Mouse (Mus musculus) midbrain, embryonic 10.5 days (tissue): ENCODE results near the gene Zfp277. TPM values are rescaled to one million over a fixed set of nuclear protein-coding genes. Genes with fewer than 3 reads are reported as not detected.

ENCODE experiments used
- DNase-seq: peaks from one replicate; pipeline ENCODE4 v3.0.0-alpha.2; 2017; ENCODE audit warnings: low spot score
- H3K27ac ChIP-seq: fragments of 300-500 bp; sonication (generic); replicated peaks from 2 replicates; pipeline ENCODE4 v1.5.1; 2016; ENCODE audit warnings: mild to moderate bottlenecking
- H3K27me3 ChIP-seq: fragments of 300-500 bp; sonication (generic); 2 replicates; pipeline ENCODE4 v1.6.1; 2016; ENCODE audit warnings: low read depth, mild to moderate bottlenecking; ENCODE audit not compliant: poor library complexity, severe bottlenecking
- H3K36me3 ChIP-seq: fragments of 300-500 bp; sonication (generic); 2 replicates; pipeline ENCODE4 v1.6.1; 2016; ENCODE audit warnings: mild to moderate bottlenecking, moderate library complexity
- H3K4me1 ChIP-seq: fragments of 300-500 bp; sonication (generic); 2 replicates; pipeline ENCODE4 v1.6.1; 2016
- H3K4me3 ChIP-seq: fragments of 300-500 bp; sonication (generic); 2 replicates; pipeline ENCODE4 v1.5.1; 2016; ENCODE audit warnings: mild to moderate bottlenecking, moderate library complexity
- H3K9me3 ChIP-seq: fragments of 300-500 bp; sonication (generic); replicated peaks from 2 replicates; pipeline ENCODE4 v1.6.1; 2016; ENCODE audit warnings: mild to moderate bottlenecking
- WGBS: fragments of 180-500 bp; shearing (Covaris S2); methylation state at CpG from one replicate; pipeline ENCODE4 v1.1.7; 2016; 5-methylcytosine and 5-hydroxymethylcytosine counted together
- polyA plus RNA-seq: library from polyadenylated mRNA; unstranded; fragments of >200 nt; fragmentation: Nextera tagmentation; extraction: Ambion mirVana; gene quantifications from 2 replicates; pipeline ENCODE4 v1.2.1, GENCODE M21; 2016

Gene Zfp277
- 38.3 and 39.6 TPM in 2 replicates for polyA plus RNA-seq

DNA sequence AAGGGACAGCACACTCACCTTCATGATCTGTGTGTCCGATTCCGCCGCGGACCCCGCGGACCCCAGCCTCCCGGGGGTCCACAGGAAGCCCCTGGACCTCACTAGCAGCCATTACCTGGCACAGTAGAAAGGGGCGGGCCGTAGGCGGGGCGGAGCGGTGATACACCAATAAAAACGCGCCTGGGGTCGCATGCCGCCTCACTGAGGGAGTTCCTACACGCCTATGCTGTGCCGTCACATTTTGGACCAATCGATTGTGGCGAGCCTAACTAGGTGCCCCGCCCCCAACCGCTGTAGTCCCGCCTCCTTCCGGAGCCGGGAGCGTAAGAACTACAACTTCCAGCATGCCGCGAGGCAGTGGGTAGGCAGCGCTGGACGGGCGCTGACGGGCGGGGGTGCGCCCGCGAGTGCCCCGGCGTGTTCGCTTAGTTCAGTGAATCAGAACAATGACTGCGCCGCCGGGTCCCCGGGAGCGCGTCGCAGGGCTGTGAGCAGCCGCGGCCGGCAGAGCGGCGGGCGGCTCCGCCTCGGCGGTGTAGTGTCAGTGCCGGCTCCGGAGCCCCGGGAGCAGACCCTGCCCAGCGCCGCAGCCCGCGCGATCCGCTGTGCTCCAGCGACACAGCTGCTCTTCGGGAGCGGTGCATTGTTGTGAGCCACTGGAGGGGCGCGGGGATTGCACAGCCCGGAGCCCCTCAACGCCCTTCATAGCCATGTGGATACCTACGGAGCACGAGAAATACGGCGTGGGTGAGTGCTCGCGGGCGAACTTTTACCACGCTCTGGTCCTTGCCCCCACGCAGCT is at the start of gene Zfp277, which contains the start of gene Dock4:
Gene Zfp277 (minus strand): TSS at position 255 of the 802 bp plus-strand sequence.
Gene Dock4 (plus strand): TSS at position 305 of the 802 bp plus-strand sequence.
- H3K4me3 ChIP-seq: peak within 1 kb of the TSS; percentile 89
- peak; percentile 99 for DNase-seq
- H3K36me3 ChIP-seq: no peaks in the 10 kb centered on the region
- H3K9me3 ChIP-seq: no peaks in the 10 kb centered on the region
- H3K27me3 ChIP-seq: 0 out of 2 replicates have a peak, but pooled peaks cover 7% of the 10 kb centered on the region
- H3K4me1 ChIP-seq: peaks cover 37% of the 10 kb centered on the region
- under 1% methylated on average over 80 of the region's 80 CpGs for WGBS
- peak within 1 kb of the TSS; percentile 93 for H3K27ac ChIP-seq

GRCm38 (mm10) chr12:40486047-40486837 is 40.5 kb upstream of the Zfp277 start:
- WGBS: 36% methylated on average over 12 of the region's 12 CpGs

GRCm38 (mm10) chr12:40485210-40485609 is 39.5 kb upstream of the Zfp277 start:
- H3K4me3 ChIP-seq: no peak overlapping the region
- H3K9me3 ChIP-seq: no peaks in the 10 kb centered on the region
- peaks cover 45% of the 10 kb centered on the region for H3K4me1 ChIP-seq
- DNase-seq: no peak
- H3K27me3 ChIP-seq: peaks cover 5% of the 10 kb centered on the region; the same call in 1 of the 2 replicates
- 0 out of 2 replicates have a peak overlapping the region, but pooled peaks have one; percentile 65 for H3K27ac ChIP-seq
- H3K36me3 ChIP-seq: no peaks in the 10 kb centered on the region
- WGBS: 88% methylated on average over 1 of the region's 1 CpGs

More at GRCm38 (mm10) chr12:40486047-40486837, 40.5 kb upstream of the Zfp277 start:
- Histone ChIP-seq H3K4me1 (peaks cover 39% of the 10 kb centered on the region), H3K36me3 (no peaks in the 10 kb centered on the region), H3K9me3 (no peaks in the 10 kb centered on the region), H3K27ac (peak overlapping the region; percentile 65), H3K27me3 (peaks cover 5% of the 10 kb centered on the region; the same call in 1 of the 2 replicates), H3K4me3 (no peak overlapping the region)
- peak; percentile 50 for DNase-seq

- Histone ChIP-seq H3K27ac (0 out of 2 replicates have a peak overlapping the region, but pooled peaks have one; percentile 46), H3K4me3 (no peak overlapping the region)
- WGBS: 21% methylated on average over 3 of the region's 3 CpGs
Observed at GRCm38 (mm10) chr12:40484224-40484623, 38.5 kb upstream of the Zfp277 start.

GRCm38 (mm10) chr12:40477621-40478452 is 32.1 kb upstream of the Zfp277 start:
- no peak for DNase-seq
- Histone ChIP-seq H3K4me3 (no peak overlapping the region), H3K4me1 (peaks cover 36% of the 10 kb centered on the region), H3K9me3 (no peaks in the 10 kb centered on the region), H3K27ac (no peak overlapping the region; the same call in 1 of the 2 replicates), H3K27me3 (peaks cover 5% of the 10 kb centered on the region; the same call in 1 of the 2 replicates), H3K36me3 (no peaks in the 10 kb centered on the region)
- WGBS: 38% methylated on average over 8 of the region's 8 CpGs

More at GRCm38 (mm10) chr12:40484224-40484623, 38.5 kb upstream of the Zfp277 start:
- no peak for DNase-seq
- Histone ChIP-seq H3K27me3 (peaks cover 8% of the 10 kb centered on the region; the same call in 1 of the 2 replicates), H3K36me3 (no peaks in the 10 kb centered on the region), H3K4me1 (peaks cover 46% of the 10 kb centered on the region), H3K9me3 (no peaks in the 10 kb centered on the region)

DNA sequence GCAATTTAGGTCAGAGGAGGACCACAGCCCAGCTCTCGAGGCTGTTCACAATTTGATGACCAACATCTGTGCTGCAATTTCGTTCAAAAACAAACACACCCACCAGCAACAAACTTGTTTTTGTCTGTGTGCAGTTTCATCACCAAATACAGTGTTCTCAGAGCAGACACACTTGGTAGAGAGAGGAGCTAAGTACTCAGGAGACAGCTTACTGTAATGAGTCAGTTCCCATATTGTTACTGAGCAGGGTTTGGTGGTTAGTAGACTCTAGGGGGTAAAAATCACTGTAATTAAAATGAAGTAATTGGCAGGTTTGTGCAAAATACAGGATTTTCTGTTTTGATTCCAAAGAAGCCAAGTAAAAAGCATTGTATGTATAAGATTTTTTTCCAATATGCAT is 28.0 kb upstream of the Zfp277 start:
- H3K36me3 ChIP-seq: no peaks in the 10 kb centered on the region
- H3K4me3 ChIP-seq: no peak overlapping the region
- no peak for DNase-seq
- 63% methylated on average over 2 of the region's 2 CpGs for WGBS
- H3K4me1 ChIP-seq: peaks cover 44% of the 10 kb centered on the region
- no peaks in the 10 kb centered on the region for H3K27me3 ChIP-seq
- no peak overlapping the region for H3K27ac ChIP-seq
- H3K9me3 ChIP-seq: no peaks in the 10 kb centered on the region

DNA sequence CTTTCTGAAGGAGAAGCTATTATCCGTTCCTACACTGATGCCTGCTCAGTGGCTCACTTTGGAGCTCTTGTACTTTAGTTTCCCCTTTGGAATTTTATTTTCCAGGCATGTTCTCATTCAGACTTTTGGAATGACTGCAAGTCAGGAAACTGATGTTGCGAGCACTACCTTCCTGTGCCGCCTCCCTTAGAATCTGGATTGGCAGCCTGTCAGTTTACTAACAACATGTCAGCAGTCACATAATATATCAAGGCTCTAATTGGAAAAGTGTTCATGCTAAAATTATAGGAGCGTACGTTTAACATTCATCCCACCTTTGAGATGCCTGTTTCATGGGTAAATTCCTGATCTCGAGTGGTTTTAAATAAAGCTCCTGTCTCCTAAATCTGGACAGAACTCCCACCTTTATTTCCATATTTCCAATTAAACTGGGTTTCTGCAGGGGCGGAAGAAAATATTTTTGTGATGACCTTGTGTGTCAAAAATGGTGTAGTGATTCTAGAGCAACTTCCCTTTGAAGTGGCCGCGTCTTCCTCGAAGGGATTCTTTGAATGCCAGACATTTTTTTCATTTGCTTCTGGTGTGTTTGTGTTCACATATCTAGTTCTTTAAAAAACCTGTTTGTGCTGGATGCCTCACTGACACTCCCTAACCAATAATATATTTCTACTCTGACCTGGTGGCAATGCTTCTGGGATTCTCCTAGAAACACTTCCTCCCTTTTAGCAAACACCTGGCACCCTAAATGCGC is 26.1 kb upstream of the Zfp277 start:
- 77% methylated on average over 11 of the region's 11 CpGs for WGBS

DNA sequence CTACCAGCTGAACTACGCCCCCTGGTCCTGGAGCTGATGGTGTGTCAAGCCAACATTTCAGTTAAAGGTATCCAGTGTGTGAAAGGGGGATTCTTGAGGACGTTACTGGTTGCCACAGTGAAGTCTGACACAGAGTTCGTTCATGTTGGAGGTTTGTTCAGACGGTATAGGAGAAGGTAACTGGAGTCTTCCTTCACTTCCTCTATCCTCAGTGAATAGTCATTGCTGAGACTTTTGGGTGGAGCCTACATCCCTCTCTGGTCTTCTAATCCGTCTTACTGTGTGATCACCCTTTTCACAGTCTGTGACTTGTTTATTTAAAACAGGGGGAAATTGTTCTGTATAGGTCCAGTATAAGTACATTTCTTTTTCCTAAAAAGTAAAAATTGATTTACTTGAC is 23.3 kb upstream of the Zfp277 start:
- no peaks in the 10 kb centered on the region for H3K36me3 ChIP-seq
- peaks cover 45% of the 10 kb centered on the region for H3K4me1 ChIP-seq
- DNase-seq: no peak
- H3K27ac ChIP-seq: no peak overlapping the region
- no peaks in the 10 kb centered on the region for H3K27me3 ChIP-seq
- WGBS: 76% methylated on average over 5 of the region's 5 CpGs
- no peak overlapping the region for H3K4me3 ChIP-seq
- H3K9me3 ChIP-seq: no peaks in the 10 kb centered on the region

More for the DNA sequence above, 26.1 kb upstream of the Zfp277 start:
- Histone ChIP-seq H3K36me3 (no peaks in the 10 kb centered on the region), H3K9me3 (no peaks in the 10 kb centered on the region), H3K4me1 (peaks cover 34% of the 10 kb centered on the region), H3K27ac (no peak overlapping the region), H3K27me3 (no peaks in the 10 kb centered on the region), H3K4me3 (no peak overlapping the region)
- DNase-seq: no peak

DNA sequence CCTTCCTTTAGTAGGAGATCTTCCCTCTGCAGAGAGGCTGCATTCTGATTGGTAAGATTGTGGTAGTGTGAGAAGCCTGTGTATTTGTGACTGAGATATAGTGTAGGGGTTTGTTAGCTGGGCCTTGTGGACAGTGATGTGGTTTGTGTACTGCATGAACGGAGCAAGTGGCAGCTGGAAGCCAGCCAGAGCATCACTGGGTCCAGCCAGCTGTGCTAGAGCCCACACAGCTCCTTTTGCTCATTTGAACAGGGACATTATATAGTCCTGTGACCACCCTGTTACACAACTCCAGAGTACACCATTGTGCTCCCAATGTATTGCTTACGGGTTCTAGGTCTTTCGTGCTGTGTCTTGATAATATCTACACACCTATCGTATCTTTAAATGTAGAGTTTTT is 22.5 kb upstream of the Zfp277 start:
- H3K9me3 ChIP-seq: no peaks in the 10 kb centered on the region
- peaks cover 43% of the 10 kb centered on the region for H3K4me1 ChIP-seq
- no peak for DNase-seq
- no peaks in the 10 kb centered on the region for H3K27me3 ChIP-seq
- no peak overlapping the region for H3K27ac ChIP-seq
- WGBS: 90% methylated on average over 4 of the region's 4 CpGs
- no peaks in the 10 kb centered on the region for H3K36me3 ChIP-seq
- no peak overlapping the region for H3K4me3 ChIP-seq

DNA sequence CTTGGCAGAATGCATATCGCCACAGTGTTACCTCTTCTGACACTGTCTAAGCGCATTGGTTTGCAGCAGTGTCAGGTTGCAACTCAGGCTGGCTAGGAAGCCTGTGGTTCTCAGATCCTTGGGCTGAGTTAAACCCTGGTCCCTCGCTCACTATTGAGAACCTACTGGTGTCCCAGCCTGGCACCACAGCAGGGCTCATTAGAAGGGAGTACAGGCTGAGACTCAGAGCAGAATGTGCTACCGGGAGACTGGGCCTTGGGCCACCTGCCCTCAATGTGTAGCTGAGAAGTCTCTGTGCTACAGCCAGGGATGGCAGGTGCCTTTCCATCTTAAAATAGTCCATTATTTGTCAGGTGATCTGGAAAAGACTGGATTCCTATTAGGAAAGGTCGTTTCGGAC is 18.6 kb upstream of the Zfp277 start:
- H3K27ac ChIP-seq: peak overlapping the region; percentile 24; the same call in 1 of the 2 replicates
- H3K4me3 ChIP-seq: no peak overlapping the region
- H3K4me1 ChIP-seq: peaks cover 37% of the 10 kb centered on the region
- no peaks in the 10 kb centered on the region for H3K36me3 ChIP-seq
- H3K27me3 ChIP-seq: no peaks in the 10 kb centered on the region
- H3K9me3 ChIP-seq: no peaks in the 10 kb centered on the region
- DNase-seq: no peak
- WGBS: 48% methylated on average over 6 of the region's 6 CpGs

DNA sequence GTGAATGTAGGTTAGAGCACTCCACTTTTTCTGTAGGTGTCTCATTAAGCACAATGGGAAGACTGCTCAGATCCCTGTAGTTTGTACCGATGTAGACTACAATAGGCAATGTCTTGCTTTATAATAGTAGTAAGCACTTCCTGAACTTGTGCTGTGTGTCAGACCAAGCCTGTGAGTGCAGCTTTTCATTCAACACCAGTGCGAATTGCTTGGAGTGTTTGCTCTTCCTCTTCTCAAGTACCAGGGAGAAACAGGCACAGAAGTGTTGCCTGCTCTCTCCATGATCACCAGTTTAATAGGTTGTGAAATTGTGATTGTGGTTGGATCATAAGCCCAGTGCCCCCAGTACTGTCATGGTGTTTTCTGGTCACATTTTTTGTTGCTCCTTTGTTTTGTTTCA is 18.1 kb upstream of the Zfp277 start:
- Histone ChIP-seq H3K27me3 (no peaks in the 10 kb centered on the region), H3K27ac (no peak overlapping the region), H3K36me3 (no peaks in the 10 kb centered on the region), H3K9me3 (no peaks in the 10 kb centered on the region), H3K4me1 (peaks cover 41% of the 10 kb centered on the region), H3K4me3 (no peak overlapping the region)
- WGBS: 57% methylated on average over 2 of the region's 2 CpGs
- DNase-seq: no peak
